Mouse (Mus musculus): Measurements from ENCODE around the gene 2610001J05Rik. TPM values are rescaled to one million over a fixed set of nuclear protein-coding genes. Genes with fewer than 3 reads are reported as not detected.
"Not testable (repeated sequence)": the region's sequence is repeated elsewhere in the genome, so short reads cannot be mapped to it uniquely, and the experiment has no call there.

Gene 2610001J05Rik
- 10 to 100 TPM; 30.3 to 38.3 (median 36.3) TPM for total RNA-seq (2022)

- peak; percentile 80 to 83 for DNase-seq (ENCODE audit: low spot score in 2 of 2)
These were observed at the start of gene 2610001J05Rik for GRCm38 (mm10) chr6:13870919-13871624. TSS of gene 2610001J05Rik (minus strand) at chr6:13871518.

- no peak for DNase-seq (ENCODE audit: low spot score in 2 of 2)
These were observed 38.6 kb upstream of the 2610001J05Rik start for GRCm38 (mm10) chr6:13909762-13910537.

- DNase-seq (ENCODE audit: low spot score in 2 of 2), result no peak
These were observed 31.8 kb upstream of the 2610001J05Rik start for GRCm38 (mm10) chr6:13902941-13903627.

DNA sequence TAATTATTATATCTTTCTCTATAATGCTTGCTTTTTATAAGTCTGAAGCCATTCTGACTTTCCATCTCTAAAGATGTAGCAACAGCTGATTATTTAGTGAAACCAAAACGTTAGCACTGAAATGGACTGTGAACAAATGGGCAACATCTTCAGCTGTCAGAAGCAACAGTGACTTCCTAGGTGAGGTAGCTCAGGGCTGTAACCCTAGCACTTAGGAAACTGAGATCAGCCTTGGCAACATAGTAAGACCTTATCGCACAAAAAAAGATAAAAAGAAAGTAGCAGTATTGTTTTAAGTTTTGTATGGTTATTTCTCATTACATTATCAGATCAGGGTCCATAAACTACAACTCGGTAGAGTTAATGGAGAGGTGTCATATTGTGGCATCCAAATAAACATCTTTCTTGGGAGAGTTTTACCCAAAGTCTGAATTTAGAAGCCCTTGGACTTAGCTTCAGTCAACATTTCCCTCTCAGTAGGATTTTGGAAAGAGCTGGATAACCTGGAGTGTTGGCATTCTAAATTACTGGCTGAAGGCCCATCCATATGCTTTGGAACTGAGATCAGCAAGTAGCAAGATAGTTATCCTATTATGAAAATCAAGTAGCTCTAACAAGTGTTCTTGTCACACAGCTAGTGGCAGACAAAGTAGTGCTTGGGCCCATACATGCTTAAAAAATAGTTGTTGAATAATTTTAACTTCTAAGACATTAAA lies 13.7 kb upstream of the 2610001J05Rik start:
- DNase-seq (ENCODE audit: low spot score in 2 of 2), result no peak

DNA sequence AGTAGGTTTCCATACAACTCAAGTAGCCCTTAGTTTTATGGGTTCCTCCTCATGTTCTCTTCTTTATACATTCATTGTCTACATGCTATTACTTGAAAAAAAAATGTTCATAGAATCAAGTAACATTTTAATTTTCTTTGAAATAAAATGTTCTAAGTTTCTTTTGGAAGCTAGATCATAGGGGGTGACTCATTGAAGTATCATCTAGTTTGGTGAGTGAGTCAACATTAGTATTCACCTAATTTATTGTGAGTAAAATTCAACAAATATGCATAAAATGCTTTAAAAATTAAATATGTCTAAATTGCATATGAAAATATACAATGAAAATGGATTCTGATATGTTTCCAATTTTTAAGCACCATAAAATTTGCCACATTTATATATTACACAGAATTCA lies 11.6 kb upstream of the 2610001J05Rik start:
- no peak for DNase-seq (ENCODE audit: low spot score in 2 of 2)

- DNase-seq (ENCODE audit: low spot score in 2 of 2), result no peak
These were observed 2.6 kb upstream of the 2610001J05Rik start for GRCm38 (mm10) chr6:13873959-13874358.

- DNase-seq (ENCODE audit: low spot score in 2 of 2), result no peak
These were observed 758 bp upstream of the 2610001J05Rik start for GRCm38 (mm10) chr6:13872076-13872475.

DNA sequence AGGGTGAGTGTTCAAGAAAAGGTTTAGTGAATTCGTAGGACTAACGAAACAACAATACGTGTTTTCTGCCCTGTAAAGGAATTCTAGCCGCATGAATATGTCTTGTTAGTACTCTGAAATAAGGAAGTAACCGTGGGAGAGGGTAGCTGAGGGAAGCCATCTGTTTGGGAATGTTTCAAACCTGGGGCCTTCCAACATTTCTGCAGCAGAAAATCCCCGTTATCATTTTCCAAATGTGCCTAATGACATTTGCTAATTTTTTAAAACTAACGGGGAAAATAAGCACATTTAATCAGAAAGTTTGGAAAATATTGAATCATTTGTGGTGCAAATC lies 274 bp upstream of the 2610001J05Rik start:
- DNase-seq (ENCODE audit: low spot score in 2 of 2), result no peak

- no peak for DNase-seq (ENCODE audit: low spot score in 2 of 2)
These were observed 1.0 kb downstream of the 2610001J05Rik start for GRCm38 (mm10) chr6:13870289-13870741.

DNA sequence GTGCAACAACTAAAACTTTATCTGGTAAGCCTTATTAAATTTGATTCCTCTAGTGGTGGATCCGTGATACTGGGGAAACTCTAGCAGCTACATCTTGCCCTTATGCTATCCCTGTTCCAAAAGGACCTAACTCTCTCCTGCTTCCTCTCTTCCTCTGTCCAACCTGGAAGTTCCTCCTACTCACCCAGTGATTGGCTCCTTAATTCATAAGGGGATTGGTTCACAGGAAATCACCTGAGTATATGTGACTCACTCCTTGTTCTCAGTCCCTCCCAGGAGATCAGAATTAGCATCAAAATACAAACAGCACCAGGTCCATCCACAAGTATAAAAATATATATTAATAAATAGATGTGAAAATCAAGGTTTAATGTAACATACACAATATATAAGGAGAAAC lies 10.7 kb downstream of the 2610001J05Rik start:
- DNase-seq (ENCODE audit: low spot score in 2 of 2), result no peak

- no peak for DNase-seq (ENCODE audit: low spot score in 2 of 2)
These were observed 11.3 kb downstream of the 2610001J05Rik start for GRCm38 (mm10) chr6:13859877-13860585.

DNA sequence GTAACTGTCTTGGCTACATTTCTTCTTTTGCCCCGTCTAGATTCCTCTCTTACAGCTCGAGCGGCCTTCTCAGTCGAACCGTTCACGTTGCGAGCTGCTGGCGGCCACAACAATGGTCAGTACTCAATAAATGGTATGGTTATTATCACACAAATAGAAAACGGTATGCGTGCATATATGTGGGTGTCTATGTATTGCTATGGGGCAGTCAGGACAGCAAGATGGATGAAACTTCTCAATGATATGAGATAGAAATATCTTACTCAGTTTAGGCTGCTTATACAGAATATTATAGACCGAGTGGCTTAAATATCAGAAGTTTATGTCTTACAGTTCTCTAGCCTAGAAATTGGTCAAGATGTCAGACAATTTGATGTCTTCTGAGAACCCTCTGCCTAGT lies 17.1 kb downstream of the 2610001J05Rik start:
- no peak for DNase-seq (ENCODE audit: low spot score in 2 of 2)

GRCm38 (mm10) chr6:13853244-13853643 lies 18.1 kb downstream of the 2610001J05Rik start:
- no peak for DNase-seq (ENCODE audit: low spot score in 2 of 2)

DNA sequence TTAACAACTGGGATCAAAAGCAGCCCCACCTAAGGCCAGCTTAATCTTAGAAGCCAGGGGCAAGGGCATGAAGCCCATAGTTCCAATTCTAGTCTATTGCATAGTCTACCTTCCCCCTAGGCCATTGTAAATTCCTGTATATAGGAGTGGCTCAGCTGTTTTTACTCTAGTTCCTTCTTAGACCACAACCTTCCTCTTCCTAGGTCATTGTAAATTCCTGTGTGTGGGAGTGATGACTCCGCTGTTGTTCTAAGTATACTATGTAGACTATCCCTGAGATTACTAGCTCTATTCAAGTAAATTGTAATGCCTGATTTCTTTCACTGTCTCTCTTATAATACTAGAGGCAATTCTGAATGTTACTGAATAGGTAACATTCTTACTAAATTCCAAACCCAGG lies 25.3 kb downstream of the 2610001J05Rik start:
- DNase-seq (ENCODE audit: low spot score in 2 of 2), result not testable (repeated sequence)

GRCm38 (mm10) chr6:13839345-13840054 lies 31.8 kb downstream of the 2610001J05Rik start, which contains the start of gene Gpr85:
TSS of gene Gpr85 (minus strand) at chr6:13839942.
- DNase-seq (ENCODE audit: low spot score in 2 of 2), result no peak

GRCm38 (mm10) chr6:13838677-13839344 lies 32.5 kb downstream of the 2610001J05Rik start:
- DNase-seq (ENCODE audit: low spot score in 2 of 2), result peak; percentile 11 to 47

DNA sequence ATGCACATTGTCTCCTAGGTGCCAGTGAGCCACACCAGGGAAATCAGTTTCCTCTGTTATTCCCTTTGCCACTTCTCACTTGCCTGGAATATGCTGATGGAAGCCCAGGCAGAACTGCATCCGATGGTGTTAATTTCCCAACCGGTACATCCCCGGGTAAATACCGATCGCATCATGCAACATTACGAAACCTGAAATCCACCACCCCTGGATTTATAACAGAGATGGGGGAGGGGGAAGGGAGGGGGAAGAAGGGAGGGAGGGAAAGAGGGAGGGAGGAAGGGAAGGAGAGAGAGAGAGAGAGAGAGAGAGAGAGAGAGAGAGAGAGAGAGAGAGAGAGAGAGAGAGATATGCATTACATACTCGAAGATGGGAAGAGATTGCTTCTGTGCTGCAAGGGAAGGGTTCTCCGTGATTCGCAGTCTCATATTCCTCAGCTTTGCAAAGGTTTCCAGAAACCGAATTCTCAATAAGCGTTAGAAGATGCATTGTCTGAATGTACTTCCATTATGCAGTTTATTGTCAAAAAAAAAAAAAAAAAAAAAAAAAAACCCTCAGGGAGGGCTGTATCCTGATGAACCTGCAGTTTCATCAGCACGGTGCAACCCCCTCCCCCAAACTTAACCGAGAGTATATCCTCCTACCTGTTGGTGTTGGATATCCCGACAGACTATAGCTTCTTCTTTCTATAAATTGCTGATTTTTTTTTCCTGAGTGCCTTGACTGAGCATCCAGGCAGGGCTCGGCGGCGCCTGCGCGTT lies 33.2 kb downstream of the 2610001J05Rik start:
- DNase-seq (ENCODE audit: low spot score in 2 of 2), result no peak

DNA sequence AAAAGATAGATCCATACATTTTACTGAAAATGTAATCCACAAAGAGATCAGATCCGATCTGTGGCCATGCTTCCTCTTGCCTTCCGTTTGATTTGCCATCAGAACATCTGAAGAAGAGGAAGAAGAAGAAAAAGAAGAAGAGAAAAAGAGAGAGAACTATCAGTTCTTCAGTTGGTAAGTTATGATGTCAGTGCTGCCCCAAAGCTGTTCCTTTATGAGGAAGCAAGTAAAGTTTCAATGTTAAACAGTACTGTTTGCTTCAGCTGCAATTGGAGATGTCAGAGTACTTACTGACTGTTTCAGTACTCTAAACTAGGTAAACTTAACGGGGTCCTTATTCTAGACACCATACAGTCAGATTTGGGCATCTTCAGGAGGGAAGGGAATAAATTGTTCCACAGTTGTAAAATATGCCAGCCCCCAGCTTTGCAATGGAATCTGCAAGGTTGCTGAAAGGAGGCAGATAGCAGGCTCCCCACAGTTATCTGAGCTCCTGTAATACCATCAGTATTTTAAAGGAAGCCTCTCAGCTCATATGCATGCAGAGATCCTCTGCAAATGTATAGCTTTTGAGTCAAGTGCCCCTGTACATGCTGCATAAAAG lies 34.2 kb downstream of the 2610001J05Rik start:
- DNase-seq (ENCODE audit: low spot score in 2 of 2), result no peak
